Mouse (Mus musculus) cortical plate, adult 2 months (tissue): ENCODE measurements around the gene Oxsr1.
"Not testable (repeated sequence)": the region's sequence is repeated elsewhere in the genome, so short reads cannot be mapped to it uniquely, and the experiment has no call there.

Experiments
- CTCF ChIP-seq: fragments of 200-500 bp; IDR thresholded peaks from 2 replicates; pipeline ENCODE4 v1.5.1; 2011; ENCODE audit warnings: mild to moderate bottlenecking, control low read depth, low read length; ENCODE audit not compliant: insufficient read depth; ENCODE audit errors: extremely low read depth
- POLR2A ChIP-seq: fragments of 200-500 bp; IDR thresholded peaks from 2 replicates; pipeline ENCODE4 v1.6.1; 2011; ENCODE audit warnings: mild to moderate bottlenecking, low read length, control low read depth; ENCODE audit not compliant: insufficient read depth; ENCODE audit errors: extremely low read depth

- TF ChIP-seq CTCF, POLR2A: not testable (repeated sequence)
Observed at GRCm38 (mm10) chr9:119265373-119266120, 56.7 kb downstream of the Oxsr1 start.
